Mouse (Mus musculus): ENCODE data around the gene Ces3b.
"Not testable (repeated sequence)": the region's sequence is repeated elsewhere in the genome, so short reads cannot be mapped to it uniquely, and the experiment has no call there.

Gene Ces3b

DNA sequence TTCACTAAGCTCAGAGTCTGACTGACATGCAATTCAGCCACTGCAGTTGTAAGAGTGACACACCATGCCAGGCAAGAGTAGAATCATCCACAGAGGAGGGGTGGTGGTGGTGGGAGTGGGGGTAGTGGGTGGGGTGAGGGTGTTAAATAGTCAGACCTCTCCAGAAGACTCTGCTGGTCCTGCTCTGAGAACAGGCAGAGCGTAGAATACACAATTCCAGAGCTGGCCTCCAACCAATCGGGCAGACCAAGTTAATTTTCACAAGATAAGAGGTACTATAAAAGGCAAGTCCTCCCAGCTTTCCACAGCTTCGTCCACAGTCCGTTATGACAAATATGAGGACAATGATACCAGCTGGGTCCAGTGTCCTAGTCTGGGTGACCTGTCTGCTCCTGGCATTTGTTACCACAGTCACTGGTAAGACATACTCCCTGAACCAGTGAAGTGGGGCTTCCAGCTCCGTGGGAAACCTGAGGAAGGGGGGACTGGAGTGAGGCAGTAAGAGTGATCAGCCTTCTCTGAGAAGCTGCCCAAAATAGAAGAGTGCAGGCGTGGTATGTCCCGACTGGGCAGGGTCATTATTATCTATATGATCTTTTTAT is at the start of gene Ces3b:
Ces3b (plus strand) TSS at position 305 of the 602 bp plus-strand sequence.
- no peak for DNase-seq (ENCODE audit: low spot score in 2 of 2)

DNA sequence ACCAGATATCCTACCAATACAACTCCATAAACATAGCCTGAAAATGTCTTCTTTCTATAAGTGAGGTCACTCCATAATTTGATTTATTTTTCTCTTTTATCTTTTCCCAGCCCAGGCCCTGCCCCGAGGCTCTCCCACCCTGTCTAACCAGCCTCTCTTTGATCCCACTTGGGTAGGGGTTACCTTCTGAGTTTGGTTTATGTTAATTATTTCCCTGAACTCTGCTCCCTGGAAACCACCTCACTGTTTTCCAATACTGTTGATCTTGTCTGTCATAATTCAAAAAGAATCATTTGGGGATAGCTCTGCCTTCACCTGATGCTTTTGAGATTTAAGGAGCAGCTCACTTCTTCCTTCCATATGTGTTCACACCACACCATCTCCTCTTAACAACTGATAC is 40.0 kb upstream of the Ces3b start:
- DNase-seq (ENCODE audit: low spot score in 2 of 2): no peak

DNA sequence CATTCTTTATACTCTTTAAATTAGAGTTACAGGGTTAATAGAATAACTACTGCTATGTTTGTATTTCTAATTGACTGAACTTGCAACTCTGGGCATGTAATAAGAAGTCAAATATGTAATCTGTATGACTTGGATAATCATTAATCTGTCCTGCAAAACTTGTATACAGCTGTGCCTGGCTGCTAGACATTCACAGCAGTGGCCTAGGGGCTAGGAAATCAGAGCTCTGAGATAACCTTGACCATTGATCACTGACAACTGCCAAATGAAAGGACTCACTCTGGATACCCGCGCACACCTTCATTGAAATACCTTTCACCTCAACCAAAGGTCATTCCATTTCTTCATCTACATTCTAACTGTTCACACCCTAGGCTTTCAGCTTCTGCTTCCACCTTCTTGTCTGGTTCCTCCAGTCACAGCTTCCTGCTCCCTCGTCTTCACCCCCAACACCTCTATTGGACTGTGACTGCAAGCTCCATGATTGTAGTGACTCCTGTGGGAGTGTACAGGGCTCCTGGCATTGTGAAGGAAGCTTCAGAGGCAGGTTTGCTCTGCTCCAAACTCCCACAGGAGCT is 37.6 kb upstream of the Ces3b start:
- DNase-seq (ENCODE audit: low spot score in 2 of 2): no peak

DNA sequence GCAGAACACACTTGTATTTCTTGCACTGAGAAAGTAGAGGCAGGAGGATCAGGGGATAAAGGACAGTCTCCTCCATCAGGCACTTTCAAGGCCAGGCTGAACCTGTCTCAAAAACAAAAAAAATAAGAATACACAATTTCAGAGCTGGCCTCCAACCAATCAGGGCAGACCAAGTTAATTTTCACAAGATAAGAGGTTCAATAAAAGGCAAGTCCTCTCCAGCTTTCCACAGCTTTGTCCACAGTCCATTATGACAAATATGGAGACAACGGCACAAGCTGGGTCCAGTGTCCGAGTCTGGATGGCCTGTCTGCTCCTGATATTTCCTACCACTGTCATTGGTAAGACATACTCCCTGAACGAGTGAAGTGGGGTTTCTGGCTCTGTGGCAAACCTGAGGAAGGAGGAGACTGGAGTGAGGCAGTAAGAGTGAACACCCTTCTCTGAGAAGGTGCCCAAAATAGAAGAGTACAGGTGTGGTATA is 35.1 kb upstream of the Ces3b start, which contains the start of gene Ces3a:
Ces3a (plus strand) TSS at position 231 of the 484 bp plus-strand sequence.
- no peak for DNase-seq (ENCODE audit: low spot score in 2 of 2)

DNA sequence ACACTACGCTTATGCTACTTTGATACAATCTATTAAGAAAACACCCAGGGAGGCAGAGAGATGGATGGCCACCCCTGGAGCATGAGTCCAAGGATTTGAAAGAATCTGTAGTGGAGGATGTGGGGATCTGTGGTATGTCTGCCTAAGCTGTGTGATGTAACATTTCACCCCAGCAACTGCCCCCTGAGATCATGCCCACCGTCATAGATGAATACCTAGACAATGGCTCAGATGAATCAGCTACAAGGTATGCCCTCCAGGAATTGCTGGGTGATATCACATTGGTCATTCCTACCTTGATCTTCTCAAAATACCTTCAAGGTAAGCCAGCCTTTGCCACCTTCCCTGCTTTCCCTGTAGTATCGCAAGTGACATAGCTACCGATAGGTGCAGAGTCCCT is 27.3 kb upstream of the Ces3b start:
- DNase-seq (ENCODE audit: low spot score in 2 of 2): no peak

DNA sequence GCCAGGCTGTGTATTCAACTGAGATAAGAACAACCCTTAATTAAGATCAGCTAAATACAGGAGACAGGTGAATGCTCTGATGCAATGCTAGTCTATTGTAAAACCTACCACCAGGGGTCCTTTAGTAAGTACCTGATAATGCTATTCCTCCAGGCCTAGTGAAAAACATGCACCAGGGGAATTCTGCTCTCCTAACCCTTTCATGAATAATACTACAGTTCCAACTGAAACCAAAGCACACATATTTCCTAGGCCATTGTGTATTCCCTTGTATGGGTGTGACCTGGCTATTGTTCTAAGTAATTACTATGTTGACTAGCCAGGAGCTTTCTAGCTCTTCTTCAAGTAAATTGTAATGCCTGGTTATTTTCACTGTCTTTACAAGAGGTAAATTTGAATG is 23.5 kb upstream of the Ces3b start:
- no peak for DNase-seq (ENCODE audit: low spot score in 2 of 2)

DNA sequence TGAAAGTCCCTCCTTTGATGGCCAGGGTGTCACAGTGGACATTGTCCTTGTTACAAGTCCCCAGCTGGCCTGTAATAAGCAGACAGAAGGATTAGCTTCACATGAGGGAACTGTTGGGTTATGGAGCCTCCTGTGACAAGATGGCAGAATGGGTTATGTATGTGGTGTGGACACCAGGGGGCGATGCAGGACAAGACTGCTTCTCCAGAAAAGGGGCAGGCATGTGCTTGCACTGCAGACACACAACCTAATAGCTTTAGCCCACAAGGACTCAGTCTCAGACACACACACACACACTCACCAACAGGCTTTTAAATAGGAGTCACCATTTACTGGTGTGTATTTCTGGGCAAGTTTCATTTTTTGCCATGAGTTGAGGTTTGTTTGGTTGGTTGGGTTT is 16.8 kb upstream of the Ces3b start:
- DNase-seq (ENCODE audit: low spot score in 2 of 2): no peak

DNA sequence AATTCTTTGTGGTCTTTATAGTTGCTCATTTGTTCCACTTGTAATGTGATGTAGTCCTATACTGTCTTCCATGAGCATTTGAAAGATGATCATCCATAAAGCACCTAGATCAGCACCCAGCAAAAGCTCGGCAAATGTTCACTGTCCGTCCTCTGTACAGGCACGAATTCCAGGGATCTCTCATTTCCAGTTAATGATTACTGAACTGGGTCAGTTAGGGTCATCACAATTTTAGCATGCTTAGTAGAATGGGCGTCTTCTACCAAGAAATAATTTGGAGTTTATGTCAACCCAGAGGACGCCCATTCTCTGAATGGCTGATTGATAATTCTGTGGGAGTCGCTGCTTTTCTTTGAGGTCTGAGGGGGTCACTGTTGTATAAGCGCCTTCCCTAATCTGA is 15.6 kb upstream of the Ces3b start:
- not testable (repeated sequence) for DNase-seq (ENCODE audit: low spot score in 2 of 2)

DNA sequence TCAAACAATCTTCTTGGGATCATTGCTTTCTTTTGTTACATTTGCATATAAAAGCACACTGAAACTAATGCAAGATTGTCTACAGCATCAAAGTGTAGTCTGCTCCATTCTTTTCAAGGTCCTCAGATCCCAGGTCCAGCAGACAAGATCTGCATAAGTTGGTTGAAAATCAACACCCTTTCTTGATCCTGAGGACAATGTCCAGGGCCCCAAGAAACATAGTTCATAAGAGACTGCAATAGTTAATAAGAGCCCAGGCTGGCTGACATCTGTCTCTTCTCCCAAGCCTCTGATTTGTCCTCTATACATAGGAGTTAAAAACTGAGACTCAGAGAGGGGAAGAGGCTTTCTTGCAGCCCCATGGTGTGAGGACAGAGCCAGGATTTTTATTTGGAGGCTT is 14.6 kb upstream of the Ces3b start:
- no peak for DNase-seq (ENCODE audit: low spot score in 2 of 2)

DNA sequence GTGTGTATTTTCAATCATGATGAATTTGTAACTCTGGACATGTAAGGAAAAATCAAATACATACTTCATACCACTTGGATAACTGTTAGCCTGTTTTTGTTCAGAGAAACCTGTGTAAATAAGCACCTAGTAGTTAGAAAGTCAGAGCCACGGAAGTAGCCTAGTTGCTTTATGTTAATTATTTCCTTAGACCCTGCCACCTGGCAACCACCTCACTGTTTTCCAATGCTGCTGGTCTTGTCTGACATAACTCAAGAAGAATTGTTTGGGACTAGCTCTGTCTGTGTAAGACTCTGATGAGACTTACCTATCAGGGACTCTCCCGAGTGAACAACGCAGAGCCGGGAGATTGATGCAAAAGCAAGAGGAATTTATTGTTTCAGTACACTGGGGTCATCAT is 7.0 kb upstream of the Ces3b start:
- peak in 1 of 2 experiments; percentile 30 for DNase-seq (ENCODE audit: low spot score in 2 of 2)

DNA sequence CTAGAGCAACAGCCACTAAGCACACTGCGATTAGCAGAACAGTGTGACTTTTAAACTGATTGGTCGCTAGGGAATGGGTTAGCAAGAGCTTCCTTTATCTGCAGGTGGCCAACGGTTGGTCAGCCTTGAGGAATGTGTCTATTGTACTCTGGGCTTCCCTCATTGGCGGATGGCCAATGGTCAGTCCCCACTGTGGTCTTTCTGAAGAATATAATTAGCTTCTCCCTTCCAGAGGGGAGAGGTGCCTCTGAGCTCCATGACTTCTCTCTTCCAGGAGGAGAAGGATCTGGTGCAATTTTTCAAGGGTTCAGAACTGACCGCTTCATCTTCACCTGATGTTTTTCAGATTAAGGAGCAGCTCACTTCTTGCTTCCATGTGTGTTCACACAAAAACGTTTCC is 6.5 kb upstream of the Ces3b start:
- peak in 1 of 2 experiments; percentile 51 for DNase-seq (ENCODE audit: low spot score in 2 of 2)

DNA sequence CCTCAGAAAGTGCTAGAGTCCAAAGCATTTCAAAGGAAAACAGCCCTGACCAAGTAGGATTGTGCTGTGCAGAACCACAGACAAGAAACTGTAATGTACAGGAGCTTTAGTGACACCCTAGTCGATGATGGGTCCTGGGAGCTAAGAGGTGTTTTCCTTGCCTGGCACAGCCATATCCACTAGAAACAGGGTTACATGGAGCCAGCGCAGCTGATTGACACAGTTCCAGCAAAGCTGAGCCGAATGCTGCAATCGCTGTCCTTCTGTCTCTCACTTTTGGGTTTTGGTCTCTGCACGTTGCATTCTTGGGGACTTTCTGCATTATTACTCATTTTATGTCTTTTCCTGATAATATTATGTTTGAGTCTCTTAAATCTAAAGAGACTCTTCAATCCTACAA is 5.0 kb upstream of the Ces3b start:
- no peak for DNase-seq (ENCODE audit: low spot score in 2 of 2)

DNA sequence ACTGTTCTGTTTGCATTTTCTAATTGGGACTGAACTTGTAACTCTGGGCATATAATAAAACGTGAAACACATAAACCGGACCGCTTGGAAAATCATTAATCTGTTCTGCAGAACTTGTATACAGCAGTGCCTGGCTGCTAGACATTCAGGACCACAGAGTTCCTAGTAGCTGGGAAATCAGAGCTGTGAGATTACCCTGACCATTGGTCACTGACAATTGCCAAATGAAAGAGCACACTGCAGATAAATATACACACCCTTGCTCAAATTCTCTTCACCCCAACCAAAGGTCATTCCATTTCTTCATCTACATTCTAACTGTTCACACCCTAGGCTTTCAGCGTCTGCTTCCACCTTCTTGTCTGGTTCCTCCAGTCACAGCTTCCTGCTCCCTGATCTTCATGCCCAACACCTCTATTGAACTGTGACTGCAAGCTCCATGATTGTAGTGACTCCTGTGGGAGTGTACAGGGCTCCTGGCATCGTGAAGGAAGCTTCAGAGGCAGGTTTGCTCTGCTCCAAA is 2.7 kb upstream of the Ces3b start:
- no peak for DNase-seq (ENCODE audit: low spot score in 2 of 2)

DNA sequence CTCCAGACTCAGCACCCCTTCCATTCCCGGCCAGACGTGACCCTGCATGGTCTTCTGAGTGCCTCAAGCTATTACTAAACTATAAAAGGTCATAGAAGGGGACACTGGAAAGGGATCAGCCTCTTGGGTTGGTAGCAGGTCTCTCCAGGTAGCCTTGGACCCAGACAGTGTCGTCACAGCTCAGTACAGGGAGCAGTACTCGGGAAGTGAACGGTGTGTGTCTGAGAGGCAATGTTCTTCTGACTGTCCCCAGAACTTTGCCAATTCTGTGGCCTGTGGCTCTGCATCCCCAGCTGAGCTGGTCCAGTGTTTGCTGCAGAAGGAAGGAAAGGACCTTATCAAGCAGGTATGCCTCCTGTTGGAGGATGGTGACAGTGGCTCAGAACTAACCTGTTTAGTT is 4.6 kb downstream of the Ces3b start:
- not testable (repeated sequence) for DNase-seq (ENCODE audit: low spot score in 2 of 2)

DNA sequence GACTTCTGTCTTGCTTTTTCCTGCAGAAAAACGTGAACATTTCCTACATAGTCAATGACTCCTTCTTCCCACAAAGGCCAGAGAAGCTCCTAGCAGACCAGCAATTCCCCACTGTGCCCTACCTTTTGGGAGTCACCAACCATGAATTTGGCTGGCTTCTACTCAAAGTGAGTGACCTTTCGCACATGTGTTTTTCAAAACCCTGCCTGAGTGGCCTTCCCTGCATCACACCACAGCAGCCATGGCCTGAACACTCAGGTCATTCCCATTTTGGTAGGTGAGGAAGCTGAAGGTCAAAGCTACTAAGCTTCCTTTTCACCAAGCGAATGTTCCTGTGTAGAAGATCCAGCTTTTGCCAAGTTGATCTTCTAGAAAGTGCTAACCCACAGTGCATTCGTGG is 5.0 kb downstream of the Ces3b start:
- DNase-seq (ENCODE audit: low spot score in 2 of 2): no peak

DNA sequence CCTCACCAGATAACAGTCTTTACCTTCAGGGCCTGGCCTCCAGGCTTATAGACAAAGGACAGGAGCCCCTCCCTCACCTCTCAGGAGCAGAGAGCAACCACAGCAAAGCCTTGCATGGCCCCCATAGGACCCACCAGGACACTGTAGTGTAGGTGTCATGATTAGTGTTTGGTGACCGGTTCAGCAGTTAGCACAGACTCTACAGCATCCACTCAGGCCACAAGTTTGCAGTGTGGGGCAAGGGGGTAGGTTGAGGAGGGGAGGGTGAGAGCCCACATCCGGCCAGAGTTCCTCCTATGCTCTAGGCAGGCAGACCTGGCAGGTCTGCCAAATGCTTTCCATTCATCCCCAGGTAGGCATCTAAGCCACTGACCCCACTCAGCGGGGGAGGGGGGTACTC is 10.4 kb downstream of the Ces3b start:
- DNase-seq (ENCODE audit: low spot score in 2 of 2): no peak

DNA sequence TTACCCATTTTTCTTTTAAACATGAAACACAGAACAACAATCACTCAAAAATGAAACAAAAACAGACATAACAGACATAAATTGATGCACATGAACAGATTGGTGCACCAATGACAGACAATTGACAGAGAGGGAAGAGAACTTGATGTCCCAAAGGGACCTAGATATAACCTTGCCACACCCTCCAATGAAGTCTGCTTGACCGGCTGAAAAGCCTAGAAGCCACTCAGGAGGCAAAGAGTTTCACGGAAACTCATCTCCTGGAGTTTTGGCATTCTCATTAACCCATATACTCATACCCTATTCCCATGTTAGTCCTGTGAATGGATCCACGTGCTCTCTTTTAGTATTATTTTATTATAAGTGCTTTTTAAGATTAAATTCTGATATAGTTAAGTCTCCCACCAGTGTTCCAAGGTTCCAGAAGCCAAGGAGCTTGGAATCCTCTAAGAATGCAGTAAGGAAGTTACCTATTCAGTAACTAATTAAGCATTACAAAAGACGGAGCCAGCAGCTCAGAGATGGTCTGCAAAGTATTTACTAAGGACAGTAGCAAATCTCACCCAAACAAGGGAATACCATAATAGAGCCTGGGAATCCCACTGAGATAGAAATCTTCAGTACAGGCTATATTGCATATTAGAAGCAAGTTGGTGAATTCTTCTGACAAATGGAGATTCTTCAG is 18.7 kb downstream of the Ces3b start:
- DNase-seq (ENCODE audit: low spot score in 2 of 2): not testable (repeated sequence)

DNA sequence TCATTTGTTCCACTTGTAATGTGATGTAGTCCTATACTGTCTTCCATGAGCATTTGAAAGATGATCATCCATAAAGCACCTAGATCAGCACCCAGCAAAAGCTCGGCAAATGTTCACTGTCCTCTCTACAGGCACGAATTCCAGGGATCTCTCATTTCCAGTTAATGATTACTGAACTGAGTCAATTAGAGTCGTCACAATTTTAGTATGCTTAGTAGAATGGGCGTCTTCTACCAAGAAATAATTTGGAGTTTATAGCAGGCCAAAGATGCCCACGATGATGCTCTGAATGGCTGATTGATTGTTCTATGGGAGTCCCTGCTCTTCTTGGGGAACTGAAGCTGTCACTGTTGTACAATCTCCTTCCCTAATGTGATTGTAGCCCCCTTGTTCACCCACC is 20.1 kb downstream of the Ces3b start:
- not testable (repeated sequence) for DNase-seq (ENCODE audit: low spot score in 2 of 2)

DNA sequence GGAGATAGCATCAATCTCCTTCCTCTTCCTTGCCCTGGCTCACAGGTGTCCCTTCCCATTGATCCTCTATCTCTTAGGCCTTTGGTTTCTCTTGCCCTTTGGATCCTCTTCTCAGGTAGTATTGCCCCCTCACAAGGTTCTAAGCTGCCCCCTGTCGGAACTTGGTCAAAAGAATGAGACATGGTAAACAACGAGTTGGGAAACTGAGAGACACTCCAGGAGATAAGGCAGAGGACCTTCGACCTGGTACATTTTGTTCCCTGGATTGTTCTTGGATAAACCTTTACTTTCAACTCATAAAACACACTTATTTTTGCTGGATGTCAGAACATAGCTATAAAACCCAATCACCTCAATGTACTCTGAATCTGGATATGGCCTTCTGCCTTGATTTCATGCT is 20.7 kb downstream of the Ces3b start:
- no peak for DNase-seq (ENCODE audit: low spot score in 2 of 2)

DNA sequence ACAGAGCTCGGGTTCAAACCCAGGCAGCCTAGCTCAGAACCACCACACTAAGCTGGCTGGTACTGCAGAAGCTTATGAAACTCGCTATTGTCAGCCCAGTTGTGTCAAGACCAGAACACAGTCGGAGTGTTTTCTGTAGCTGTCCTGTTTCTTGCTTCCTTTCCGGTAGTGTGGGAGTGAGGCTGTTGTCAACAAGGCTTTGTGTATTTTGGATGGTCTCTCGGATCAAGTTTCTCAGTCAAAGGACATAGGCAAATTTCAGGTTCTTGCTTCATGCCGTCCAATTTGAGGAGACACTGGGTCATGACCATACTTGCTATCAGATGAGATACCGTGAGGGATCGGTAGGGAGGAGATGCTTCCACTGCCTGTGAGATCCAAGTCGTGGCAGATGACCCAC is 46.3 kb downstream of the Ces3b start:
- no peak for DNase-seq (ENCODE audit: low spot score in 2 of 2)

DNA sequence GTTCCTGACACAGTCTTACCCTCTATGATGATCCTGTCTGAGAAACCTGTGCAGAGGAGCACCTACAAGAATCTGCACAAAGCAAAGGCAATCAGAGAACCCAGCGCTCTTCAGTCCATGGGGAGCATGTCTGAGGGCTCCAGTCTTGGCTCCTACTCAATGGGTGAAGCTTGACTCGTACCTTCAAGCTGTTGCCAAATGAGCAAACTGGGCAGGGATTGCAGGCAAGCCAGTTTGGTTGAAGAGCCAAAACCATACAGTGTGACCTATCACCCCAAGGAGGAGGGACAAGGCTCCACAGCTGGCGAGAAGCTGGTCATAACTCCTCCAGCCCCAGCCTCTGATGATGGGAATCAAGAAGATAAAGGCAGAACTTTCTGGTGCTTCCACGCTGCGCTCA is 48.0 kb downstream of the Ces3b start, which contains the start of gene Ces4a:
Ces4a (plus strand) TSS at position 292 of the 400 bp plus-strand sequence.
- no peak for DNase-seq (ENCODE audit: low spot score in 2 of 2)

DNA sequence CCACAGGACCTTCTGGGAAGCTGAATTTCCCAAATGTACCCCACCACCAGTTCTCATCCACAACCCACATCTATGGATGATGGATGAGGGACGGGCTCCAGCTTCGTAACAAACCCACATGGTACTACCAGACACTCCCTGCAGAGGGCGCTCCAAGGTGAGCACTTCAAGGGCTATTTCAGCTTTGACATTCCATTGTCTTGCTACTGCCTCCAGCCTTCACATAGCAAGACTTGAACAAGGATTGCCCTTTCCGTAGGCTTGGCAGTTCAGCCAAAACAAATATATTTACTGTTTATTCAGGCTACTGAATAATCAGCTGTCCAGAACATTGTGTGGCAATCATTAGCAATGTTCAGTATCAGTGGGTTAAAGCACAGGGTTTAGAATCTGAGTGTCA is 54.9 kb downstream of the Ces3b start:
- DNase-seq (ENCODE audit: low spot score in 2 of 2): peak; percentile 36 to 74

DNA sequence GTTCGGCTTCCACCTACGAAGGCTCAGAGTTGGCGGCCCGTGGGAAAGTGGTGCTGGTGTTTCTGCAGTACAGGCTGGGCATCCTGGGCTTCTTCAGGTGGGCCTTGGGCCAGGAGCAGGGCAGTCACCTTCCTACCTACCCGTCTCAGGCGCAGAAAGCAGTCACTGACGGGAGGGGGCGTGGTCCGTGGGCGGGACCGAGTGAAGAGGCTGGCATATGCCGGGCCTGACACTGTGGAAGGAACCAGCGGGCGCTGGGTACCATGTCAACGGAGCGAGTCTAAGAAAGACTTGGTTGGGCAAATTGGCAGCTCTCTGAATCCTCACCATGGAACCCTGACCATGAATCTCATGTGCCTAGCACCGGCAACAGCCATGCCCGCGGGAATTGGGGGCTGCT is 58.8 kb downstream of the Ces3b start:
- no peak for DNase-seq (ENCODE audit: low spot score in 2 of 2)

Measured in urinary bladder, postnatal 4 days (tissue).